Mouse (Mus musculus): ENCODE data around the gene Nhsl1.
"Not testable (repeated sequence)": the region's sequence is repeated elsewhere in the genome, so short reads cannot be mapped to it uniquely, and the experiment has no call there.

Nhsl1 gene

GRCm38 (mm10) chr10:18536889-18537288 is 218.1 kb downstream of the Nhsl1 start:
- DNase-seq (ENCODE audit: low spot score) = no peak

GRCm38 (mm10) chr10:18545309-18545708 is 226.5 kb downstream of the Nhsl1 start:
- no peak for DNase-seq (ENCODE audit: low spot score)

GRCm38 (mm10) chr10:18545813-18546235 is 227.0 kb downstream of the Nhsl1 start, which contains the start of gene Hebp2:
TSS of gene Hebp2 (minus strand) at chr10:18546076.
- no peak for DNase-seq (ENCODE audit: low spot score)

- DNase-seq (ENCODE audit: low spot score) = no peak
These were observed 228.6 kb downstream of the Nhsl1 start for GRCm38 (mm10) chr10:18547381-18547780.

GRCm38 (mm10) chr10:18549321-18550216 is 230.8 kb downstream of the Nhsl1 start:
- DNase-seq (ENCODE audit: low spot score) = no peak

GRCm38 (mm10) chr10:18559076-18559475 is 240.3 kb downstream of the Nhsl1 start:
- DNase-seq (ENCODE audit: low spot score) = not testable (repeated sequence)

GRCm38 (mm10) chr10:18561445-18561844 is 242.7 kb downstream of the Nhsl1 start:
- DNase-seq (ENCODE audit: low spot score) = no peak

GRCm38 (mm10) chr10:18562940-18563339 is 244.2 kb downstream of the Nhsl1 start:
- no peak for DNase-seq (ENCODE audit: low spot score)

- no peak for DNase-seq (ENCODE audit: low spot score)
These were observed 253.8 kb downstream of the Nhsl1 start for GRCm38 (mm10) chr10:18572581-18572980.
